Mouse (Mus musculus) embryonic facial prominence, embryonic 11.5 days (tissue): Measurements from ENCODE around the gene Wdfy4. TPM values are rescaled to one million over a fixed set of nuclear protein-coding genes. Genes with fewer than 3 reads are reported as not detected.
A peak's percentile ranks its signal among the peaks of the same experiment; 100 is the strongest.

Experiments
- ATAC-seq: fragments of 200-750 bp; cut with Nextera tagmentation; replicated peaks from 2 replicates; pipeline ENCODE4 v1.8.0; 2017; ENCODE audit warnings: low read depth; ENCODE audit not compliant: insufficient number of reproducible peaks, low FRiP score, low TSS enrichment
- DNase-seq: peaks from one replicate; pipeline ENCODE4 v3.0.0-alpha.2; 2015; ENCODE audit warnings: low spot score
- H3K27ac ChIP-seq: fragments of 300-500 bp; sonication (generic); replicated peaks from 2 replicates; pipeline ENCODE4 v1.5.1; 2014; ENCODE audit warnings: mild to moderate bottlenecking, low read depth, low read length, control low read depth
- H3K27me3 ChIP-seq: fragments of 300-500 bp; sonication (generic); 2 replicates; pipeline ENCODE4 v1.6.1; 2014; ENCODE audit warnings: mild to moderate bottlenecking, low read length, moderate library complexity, mixed read lengths; ENCODE audit not compliant: control insufficient read depth, insufficient read depth
- H3K36me3 ChIP-seq: fragments of 300-500 bp; sonication (generic); replicated peaks from 2 replicates; pipeline ENCODE4 v1.6.1; 2014; ENCODE audit warnings: low read depth, mild to moderate bottlenecking, low read length, moderate library complexity, mixed read lengths; ENCODE audit not compliant: control insufficient read depth, insufficient read depth
- H3K4me1 ChIP-seq: fragments of 300-500 bp; sonication (generic); 2 replicates; pipeline ENCODE4 v1.6.1; 2014; ENCODE audit warnings: low read length, mixed read lengths; ENCODE audit not compliant: control insufficient read depth, insufficient read depth
- H3K4me2 ChIP-seq: fragments of 300-500 bp; sonication (generic); 2 replicates; pipeline ENCODE4 v1.6.1; 2014; ENCODE audit warnings: low read depth, mild to moderate bottlenecking, control low read depth, low read length, moderate library complexity
- H3K4me3 ChIP-seq: fragments of 300-500 bp; sonication (generic); 2 replicates; pipeline ENCODE4 v1.5.1; 2014; ENCODE audit warnings: low read depth, low read length, control low read depth
- H3K9ac ChIP-seq: fragments of 300-500 bp; sonication (generic); replicated peaks from 2 replicates; pipeline ENCODE4 v1.6.1; 2014; ENCODE audit warnings: mild to moderate bottlenecking, control low read depth, low read length
- H3K9me3 ChIP-seq: fragments of 300-500 bp; sonication (generic); replicated peaks from 2 replicates; pipeline ENCODE4 v1.6.1; 2016; ENCODE audit warnings: mild to moderate bottlenecking, low read length, inconsistent platforms, mixed read lengths; ENCODE audit not compliant: control insufficient read depth
- whole genome bisulfite sequencing: fragments of 180-500 bp; shearing (Covaris S2); extraction: QIAGEN DNeasy Blood & Tissue Kit; methylation state at CpG from one replicate; pipeline ENCODE4 v1.1.7; 2014; 5-methylcytosine and 5-hydroxymethylcytosine counted together
- polyA plus RNA-seq: library from polyadenylated mRNA; unstranded; fragments of >200 nt; fragmentation: Nextera tagmentation; extraction: Ambion mirVana; gene quantifications from 2 replicates; pipeline ENCODE4 v1.2.1, GENCODE M21; 2014

Gene Wdfy4
- polyA plus RNA-seq, 1 experiment from 2014 or later = 0.08 TPM

DNA sequence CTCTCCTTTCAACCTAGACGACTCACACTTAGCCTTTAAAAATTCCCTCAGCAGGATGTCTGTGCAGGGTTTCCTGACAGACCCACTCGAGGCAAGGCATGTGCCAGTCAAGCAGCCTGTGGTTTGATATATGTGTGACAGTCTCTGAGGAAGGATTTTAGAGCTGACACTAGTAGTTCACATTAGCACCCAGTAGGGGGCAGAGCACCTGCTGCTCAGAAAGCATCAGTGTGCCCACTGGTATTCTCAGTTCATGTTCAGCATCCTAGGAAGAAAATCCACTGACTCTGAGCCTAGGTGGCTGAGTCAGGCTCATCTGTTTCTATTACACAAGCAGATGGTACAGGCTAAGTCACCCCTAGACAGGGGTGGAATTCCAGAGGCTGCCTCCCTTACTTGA lies 39.0 kb downstream of the Wdfy4 start:
- DNase-seq = peak; percentile 33
- no peak overlapping the region for H3K9ac ChIP-seq
- 22% methylated on average over 2 of the region's 2 CpGs for WGBS
- no peaks in the 10 kb centered on the region for H3K36me3 ChIP-seq
- no peaks in the 10 kb centered on the region for H3K4me1 ChIP-seq
- H3K4me2 ChIP-seq = no peak overlapping the region
- H3K4me3 ChIP-seq = no peak overlapping the region
- H3K27ac ChIP-seq = no peak overlapping the region
- H3K27me3 ChIP-seq = no peaks in the 10 kb centered on the region
- ATAC-seq = no peak
- H3K9me3 ChIP-seq = no peaks in the 10 kb centered on the region

DNA sequence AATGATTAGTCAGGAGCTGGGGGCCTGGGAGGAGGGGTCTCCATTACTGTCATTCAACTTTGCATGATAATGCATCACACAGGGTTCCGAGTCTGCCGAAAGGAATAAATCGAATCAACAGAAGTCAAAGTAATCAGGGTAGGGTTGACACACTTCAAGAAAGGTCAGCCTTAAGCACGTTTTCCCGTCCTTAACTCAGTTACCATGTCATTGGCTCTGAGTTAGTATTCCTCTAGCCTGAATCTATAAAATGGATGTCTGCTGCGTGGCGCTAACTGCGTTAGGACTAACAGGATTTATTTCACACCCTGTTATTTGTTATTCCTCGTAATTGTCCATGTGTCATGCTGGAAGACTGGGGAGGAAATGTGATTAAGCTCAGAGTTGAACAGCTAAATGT lies 48.5 kb downstream of the Wdfy4 start:
- Histone ChIP-seq H3K27me3 (no peaks in the 10 kb centered on the region), H3K9me3 (no peaks in the 10 kb centered on the region), H3K4me2 (no peak overlapping the region), H3K9ac (no peak overlapping the region), H3K36me3 (no peaks in the 10 kb centered on the region), H3K27ac (no peak overlapping the region), H3K4me3 (no peak overlapping the region), H3K4me1 (no peaks in the 10 kb centered on the region)
- 82% methylated on average over 9 of the region's 9 CpGs for WGBS
- ATAC-seq (no peak), DNase-seq (no peak)

DNA sequence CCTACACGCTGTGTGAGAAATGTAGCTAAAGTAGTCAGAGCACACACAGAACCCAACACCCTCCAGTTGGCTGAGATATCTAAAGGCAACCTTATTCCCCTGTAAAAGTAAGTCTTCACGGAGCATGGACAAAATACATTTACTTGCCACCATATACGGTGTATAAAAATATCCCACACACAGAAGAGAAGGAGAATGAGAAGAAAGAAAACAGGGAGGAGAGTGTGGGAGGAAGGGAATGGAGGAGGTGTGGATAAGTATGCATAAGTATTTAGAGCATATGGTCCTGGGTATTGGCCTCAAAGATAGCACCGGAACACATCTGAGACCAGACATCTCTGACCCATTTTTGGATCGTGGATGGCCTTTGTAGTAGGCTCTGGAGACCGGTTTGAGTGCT lies 50.1 kb downstream of the Wdfy4 start:
- no peak overlapping the region for H3K9ac ChIP-seq
- no peak for ATAC-seq
- no peaks in the 10 kb centered on the region for H3K27me3 ChIP-seq

DNA sequence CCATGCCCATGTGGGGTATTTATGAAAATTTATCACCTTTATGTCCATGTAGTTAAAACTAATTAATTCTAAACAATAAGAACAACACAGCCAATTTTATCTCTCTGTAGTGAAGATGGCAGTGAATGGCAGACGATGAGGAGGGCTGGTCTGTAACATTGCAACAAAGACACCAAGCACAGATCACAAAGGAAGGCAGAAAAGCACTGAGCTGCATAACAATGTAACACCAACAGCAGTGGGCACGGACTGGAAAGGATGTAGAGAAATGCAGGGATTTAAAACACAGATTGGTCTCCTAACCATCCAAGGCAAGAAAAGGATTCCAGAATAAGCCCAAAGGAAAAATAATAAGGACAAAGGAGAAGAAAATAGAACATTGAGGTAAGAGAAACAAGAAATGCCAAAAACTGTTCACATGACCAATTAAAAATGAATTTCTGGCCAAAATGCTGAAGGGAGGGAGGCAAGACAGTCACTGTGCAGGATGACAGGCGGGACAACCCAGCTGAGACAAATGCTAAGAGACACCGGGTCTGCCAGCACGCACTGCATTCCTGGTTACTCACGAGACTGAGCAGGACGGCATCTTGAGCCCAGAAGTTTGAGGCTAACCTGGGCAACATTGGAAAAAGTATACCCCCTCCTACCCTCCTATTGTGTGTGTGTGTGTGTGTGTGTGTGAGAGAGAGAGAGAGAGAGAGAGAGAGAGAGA lies 54.1 kb downstream of the Wdfy4 start:
- Histone ChIP-seq H3K4me3 (no peak overlapping the region), H3K27me3 (no peaks in the 10 kb centered on the region), H3K4me1 (no peaks in the 10 kb centered on the region), H3K27ac (no peak overlapping the region), H3K36me3 (no peaks in the 10 kb centered on the region), H3K9me3 (no peaks in the 10 kb centered on the region), H3K9ac (no peak overlapping the region), H3K4me2 (no peak overlapping the region)
- WGBS = 69% methylated on average over 7 of the region's 7 CpGs
- DNase-seq (no peak), ATAC-seq (no peak)

More for the DNA sequence above, 50.1 kb downstream of the Wdfy4 start:
- WGBS = 91% methylated on average over 6 of the region's 6 CpGs
- no peaks in the 10 kb centered on the region for H3K36me3 ChIP-seq
- H3K4me1 ChIP-seq = no peaks in the 10 kb centered on the region
- H3K4me3 ChIP-seq = no peak overlapping the region
- H3K9me3 ChIP-seq = no peaks in the 10 kb centered on the region
- no peak overlapping the region for H3K4me2 ChIP-seq
- no peak for DNase-seq
- H3K27ac ChIP-seq = no peak overlapping the region

DNA sequence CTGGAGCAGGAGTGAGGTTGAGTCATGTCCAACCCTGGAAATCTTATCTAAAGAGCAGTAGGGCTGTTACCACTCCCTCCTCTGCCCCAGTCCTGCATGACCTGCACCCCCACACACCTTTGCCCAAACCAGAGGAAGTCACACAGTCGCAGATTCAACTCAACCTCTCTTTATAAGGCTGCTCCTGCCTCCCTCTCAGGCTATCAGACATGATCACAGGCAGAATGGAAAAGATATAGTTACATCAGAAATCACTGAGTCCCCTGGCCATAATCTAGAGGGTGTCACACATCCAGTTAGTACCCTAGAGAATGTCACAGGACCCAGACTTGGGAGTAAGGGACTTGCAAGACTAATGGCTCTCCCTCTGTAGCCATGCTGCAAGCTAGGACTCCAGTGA lies 68.7 kb downstream of the Wdfy4 start:
- H3K4me3 ChIP-seq = no peak overlapping the region
- no peaks in the 10 kb centered on the region for H3K4me1 ChIP-seq
- H3K9me3 ChIP-seq = no peaks in the 10 kb centered on the region
- no peak overlapping the region for H3K4me2 ChIP-seq
- DNase-seq (no peak), ATAC-seq (no peak)
- no peaks in the 10 kb centered on the region for H3K36me3 ChIP-seq
- no peak overlapping the region for H3K27ac ChIP-seq
- no peak overlapping the region for H3K9ac ChIP-seq
- H3K27me3 ChIP-seq = no peaks in the 10 kb centered on the region
- 68% methylated on average over 1 of the region's 1 CpGs for WGBS

DNA sequence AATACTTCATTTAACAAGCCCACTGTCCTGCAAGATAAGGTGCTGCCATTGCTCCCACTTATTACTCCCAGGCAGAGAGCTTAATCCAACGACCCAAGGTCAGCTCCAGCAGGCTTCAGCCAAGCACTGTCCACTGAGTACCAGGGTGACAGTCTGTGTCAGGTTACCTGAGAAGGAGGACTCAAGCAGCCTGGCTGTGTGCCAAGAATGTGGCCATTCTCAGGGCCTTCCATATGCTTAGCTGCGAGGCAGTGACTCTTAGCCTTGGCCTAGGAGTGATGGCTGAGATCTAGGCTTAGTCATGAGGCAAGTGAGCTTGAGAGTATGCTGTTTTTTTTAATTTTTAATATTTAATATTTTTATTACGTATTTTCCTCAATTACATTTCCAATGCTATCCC lies 80.5 kb downstream of the Wdfy4 start:
- DNase-seq (no peak), ATAC-seq (no peak)
- Histone ChIP-seq H3K27me3 (no peaks in the 10 kb centered on the region), H3K36me3 (no peaks in the 10 kb centered on the region), H3K4me1 (no peaks in the 10 kb centered on the region), H3K27ac (no peak overlapping the region), H3K4me3 (no peak overlapping the region), H3K9ac (no peak overlapping the region), H3K9me3 (no peaks in the 10 kb centered on the region), H3K4me2 (no peak overlapping the region)
- WGBS = 79% methylated on average over 3 of the region's 3 CpGs

DNA sequence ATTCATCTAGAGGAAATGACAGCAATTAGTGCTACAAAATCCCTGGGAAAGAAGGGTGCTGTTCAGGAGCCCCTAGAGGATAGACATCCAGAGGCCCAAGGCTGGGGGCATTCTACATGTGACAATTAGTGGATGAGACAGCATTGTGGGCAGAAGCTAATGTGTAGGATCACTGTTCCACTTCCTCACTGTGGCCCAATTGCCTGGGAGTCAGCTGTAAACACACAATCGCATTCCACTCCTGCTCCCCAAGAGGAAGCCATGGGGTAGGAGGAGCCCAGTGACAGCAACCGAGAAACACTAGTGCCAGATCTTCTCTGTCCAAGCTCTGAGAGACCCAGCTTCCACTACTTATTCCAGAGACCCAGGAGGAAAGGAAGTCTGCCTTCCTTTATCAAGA lies 83.7 kb downstream of the Wdfy4 start:
- Histone ChIP-seq H3K4me2 (no peak overlapping the region), H3K27me3 (no peaks in the 10 kb centered on the region), H3K4me1 (no peaks in the 10 kb centered on the region), H3K9me3 (no peaks in the 10 kb centered on the region), H3K36me3 (no peaks in the 10 kb centered on the region), H3K27ac (no peak overlapping the region), H3K9ac (no peak overlapping the region), H3K4me3 (no peak overlapping the region)
- DNase-seq (no peak), ATAC-seq (no peak)
- 45% methylated on average over 2 of the region's 2 CpGs for WGBS

DNA sequence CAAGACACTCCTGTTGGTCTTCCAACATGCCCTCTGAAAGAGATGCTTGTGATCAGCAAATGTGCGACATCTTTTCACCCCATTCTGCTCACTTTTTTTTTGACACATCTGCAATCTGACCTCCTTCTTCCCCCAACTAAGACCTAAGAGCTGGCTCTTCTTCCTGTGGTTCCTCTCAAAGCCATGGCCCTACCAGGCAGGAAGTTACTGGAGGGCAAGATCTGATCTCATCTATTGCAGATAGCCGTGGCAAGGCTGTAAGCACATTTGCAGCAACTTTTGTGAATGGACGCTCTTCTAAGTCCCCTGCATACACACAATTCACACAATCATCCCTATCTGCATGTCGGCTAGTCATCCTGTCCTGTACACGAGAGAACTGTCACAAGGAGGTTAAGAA lies 85.4 kb downstream of the Wdfy4 start:
- 80% methylated on average over 5 of the region's 5 CpGs for WGBS
- H3K4me1 ChIP-seq = no peaks in the 10 kb centered on the region
- no peak overlapping the region for H3K4me3 ChIP-seq
- no peak overlapping the region for H3K27ac ChIP-seq
- ATAC-seq (no peak), DNase-seq (no peak)
- H3K4me2 ChIP-seq = no peak overlapping the region
- no peaks in the 10 kb centered on the region for H3K27me3 ChIP-seq
- no peaks in the 10 kb centered on the region for H3K36me3 ChIP-seq
- H3K9ac ChIP-seq = no peak overlapping the region
- H3K9me3 ChIP-seq = no peaks in the 10 kb centered on the region
